Mouse (Mus musculus): ENCODE data around the gene Ano10. TPM values are rescaled to one million over a fixed set of nuclear protein-coding genes. Genes with fewer than 3 reads are reported as not detected.

Ano10 gene
- polyA plus RNA-seq (2012): 0.69 and 1.0 TPM in 2 replicates

GRCm38 (mm10) chr9:122294242-122294881 is at the start of gene Ano10:
Gene Ano10 (minus strand): TSS chr9:122294423.
- no peak for TF ChIP-seq GATA1 (IDR thresholded peaks at IDR 0.05; ENCODE audit: low read length)

GRCm38 (mm10) chr9:122343399-122343798 is 49.2 kb upstream of the Ano10 start:
- no peak for TF ChIP-seq GATA1 (IDR thresholded peaks at IDR 0.05; ENCODE audit: low read length)

GRCm38 (mm10) chr9:122339972-122340371 is 45.7 kb upstream of the Ano10 start:
- no peak for TF ChIP-seq GATA1 (IDR thresholded peaks at IDR 0.05; ENCODE audit: low read length)

GRCm38 (mm10) chr9:122337510-122337931 is 43.3 kb upstream of the Ano10 start:
- no peak for TF ChIP-seq GATA1 (IDR thresholded peaks at IDR 0.05; ENCODE audit: low read length)

GRCm38 (mm10) chr9:122336677-122337076 is 42.5 kb upstream of the Ano10 start:
- no peak for TF ChIP-seq GATA1 (IDR thresholded peaks at IDR 0.05; ENCODE audit: low read length)

GRCm38 (mm10) chr9:122328199-122328598 is 34.0 kb upstream of the Ano10 start:
- no peak for TF ChIP-seq GATA1 (IDR thresholded peaks at IDR 0.05; ENCODE audit: low read length)

GRCm38 (mm10) chr9:122325996-122326395 is 31.8 kb upstream of the Ano10 start:
- no peak for TF ChIP-seq GATA1 (IDR thresholded peaks at IDR 0.05; ENCODE audit: low read length)

GRCm38 (mm10) chr9:122322356-122322755 is 28.1 kb upstream of the Ano10 start:
- TF ChIP-seq GATA1 (IDR thresholded peaks at IDR 0.05; ENCODE audit: low read length): no peak

GRCm38 (mm10) chr9:122320626-122321025 is 26.4 kb upstream of the Ano10 start:
- TF ChIP-seq GATA1 (IDR thresholded peaks at IDR 0.05; ENCODE audit: low read length): no peak

GRCm38 (mm10) chr9:122316562-122316961 is 22.3 kb upstream of the Ano10 start:
- TF ChIP-seq GATA1 (IDR thresholded peaks at IDR 0.05; ENCODE audit: low read length): no peak

GRCm38 (mm10) chr9:122315501-122315900 is 21.3 kb upstream of the Ano10 start:
- TF ChIP-seq GATA1 (IDR thresholded peaks at IDR 0.05; ENCODE audit: low read length): no peak

GRCm38 (mm10) chr9:122314942-122315341 is 20.7 kb upstream of the Ano10 start:
- no peak for TF ChIP-seq GATA1 (IDR thresholded peaks at IDR 0.05; ENCODE audit: low read length)

GRCm38 (mm10) chr9:122314386-122314785 is 20.2 kb upstream of the Ano10 start:
- TF ChIP-seq GATA1 (IDR thresholded peaks at IDR 0.05; ENCODE audit: low read length): no peak

GRCm38 (mm10) chr9:122312296-122312990 is 18.2 kb upstream of the Ano10 start:
- TF ChIP-seq GATA1 (IDR thresholded peaks at IDR 0.05; ENCODE audit: low read length): no peak

GRCm38 (mm10) chr9:122311051-122311760 is 17.0 kb upstream of the Ano10 start:
- TF ChIP-seq GATA1 (IDR thresholded peaks at IDR 0.05; ENCODE audit: low read length): no peak

GRCm38 (mm10) chr9:122310613-122311049 is 16.4 kb upstream of the Ano10 start:
- no peak for TF ChIP-seq GATA1 (IDR thresholded peaks at IDR 0.05; ENCODE audit: low read length)

Data from G1E-ER4 (cell line).